ENCODE assay signal across 7 mouse cellular contexts in genomic region chr9:106886828-106887702, GRCm38 (mm10). TPM values are rescaled to one million over a fixed set of nuclear protein-coding genes. Genes with fewer than 3 reads are reported as not detected.
DNase-seq lines count a peak whose midpoint lies in the region; ATAC-seq lines count a peak whose summit lies in the region.

TSS of gene Rbm15b (minus strand) at chr9:106887428.

- intact Hi-C loops in gastrocnemius, postnatal 36 days (cut with DNase I): loop anchor here (2.0 to 10.0 kb wide), 3 partner anchors 64 to 432 kb away; partner anchors contain the start of gene Pcbp4
- intact Hi-C loops in left cerebral cortex, postnatal 25 days (cut with DNase I): loop anchor here (2.0 to 10.0 kb wide), 2 partner anchors 212 to 648 kb away; partner anchors contain the start of gene Tmem115

- peak within 1 kb of the TSS; percentile 95 for H3K4me2 ChIP-seq in intestine, embryonic 15.5 days (replicated peaks)

- H3K27ac ChIP-seq in intestine, embryonic 15.5 days: peak within 1 kb of the TSS; percentile 81
- H3K27ac ChIP-seq in midbrain, embryonic 10.5 days (replicated peaks): peak within 1 kb of the TSS; percentile 99

- no peaks in the 10 kb centered on the region for H3K9me3 ChIP-seq in intestine, embryonic 15.5 days
- H3K9me3 ChIP-seq in midbrain, embryonic 10.5 days (replicated peaks): no peaks in the 10 kb centered on the region

- H3K27me3 ChIP-seq in intestine, embryonic 15.5 days (replicated peaks): no peaks in the 10 kb centered on the region
- no peaks in the 10 kb centered on the region for H3K27me3 ChIP-seq in midbrain, embryonic 10.5 days (ENCODE audit: low read depth, poor library complexity, severe bottlenecking)

- H3K4me3 ChIP-seq in intestine, embryonic 15.5 days (replicated peaks): peak within 1 kb of the TSS; percentile 91
- peak within 1 kb of the TSS; percentile 96 for H3K4me3 ChIP-seq in midbrain, embryonic 10.5 days

- WGBS in intestine, embryonic 15.5 days: 2% methylated on average over 73 of the region's 101 CpGs
- WGBS in midbrain, embryonic 10.5 days: 4% methylated on average over 92 of the region's 101 CpGs

- peaks cover 33% of the 10 kb centered on the region for H3K36me3 ChIP-seq in intestine, embryonic 15.5 days
- peaks cover 73% of the 10 kb centered on the region for H3K36me3 ChIP-seq in midbrain, embryonic 10.5 days

- peak; percentile 98 for DNase-seq in adrenal gland, adult 2 months
- DNase-seq in embryo, embryonic 11.5 days (ENCODE audit: low read depth, low spot score): peak; percentile 98
- DNase-seq in gastrocnemius, postnatal 36 days: peak; percentile 95 to 96
- peak; percentile 98 to 99 for DNase-seq in left cerebral cortex, postnatal 25 days (ENCODE audit: low spot score in 2 of 2)
- DNase-seq in midbrain, embryonic 10.5 days (ENCODE audit: low spot score): peak; percentile 99
- peak; percentile 98 for DNase-seq in right cerebral cortex, postnatal 4 days

- H3K9ac ChIP-seq in intestine, embryonic 15.5 days: peak within 1 kb of the TSS; percentile 93

- ATAC-seq in intestine, embryonic 15.5 days: peak; percentile 85

- H3K4me1 ChIP-seq in intestine, embryonic 15.5 days (replicated peaks): peaks cover 52% of the 10 kb centered on the region
- peaks cover 80% of the 10 kb centered on the region for H3K4me1 ChIP-seq in midbrain, embryonic 10.5 days

RNA-seq across cellular contexts. Expression of gene Rbm15b, which starts in this region (rescaled TPM):
- 10 to 100 TPM; 27.4 to 32.9 TPM for total RNA-seq in adrenal gland, adult 2 months (2021)
- 11.2 and 12.7 TPM in 2 replicates for polyA plus RNA-seq in adrenal gland, adult 2 months (2012; rRNA removed)
- total RNA-seq in gastrocnemius, postnatal 36 days (2021): 1 to 10 TPM; 5.0 to 5.2 TPM
- 7.4 and 7.7 TPM in 2 replicates for polyA plus RNA-seq in intestine, embryonic 15.5 days (2015; fragmentation: Nextera tagmentation; extraction: Ambion mirVana)
- 10 to 100 TPM; 52.5 to 57.7 TPM for total RNA-seq in left cerebral cortex, postnatal 25 days (2021)
- polyA plus RNA-seq in midbrain, embryonic 10.5 days (2016; fragmentation: Nextera tagmentation; extraction: Ambion mirVana): 15.0 and 15.5 TPM in 2 replicates

Comparison
In these comparisons a context has a peak if more than half of its experiments do, and no peak if none do; other contexts are left out.
1. Peak in every context shown above with its lines: DNase-seq, ATAC-seq, H3K4me3 ChIP-seq and H3K27ac ChIP-seq.
2. RNA of gene Rbm15b (total RNA-seq): 52.5 to 57.7 TPM in left cerebral cortex, postnatal 25 days and 27.4 to 32.9 TPM in adrenal gland, adult 2 months; 5.0 to 5.2 TPM in gastrocnemius, postnatal 36 days; every median in the first group is over 4 times any median in the second.